Mouse (Mus musculus) left cerebral cortex, adult 18-20 months (tissue): ENCODE measurements at regions not wholly inside any gene's neighbourhood (a gene's known extent, or its start where the extent isn't known, plus 50 kb on each side); places are given as distances from the start of the nearest gene placed in this dataset.

Source experiments
- DNase-seq, 2 experiments: peaks; one replicate each; pipeline ENCODE4 v3.0.0; 2021 to 2022; ENCODE audit warnings: low spot score in 2 of 2, mixed read lengths in 1 of 2

- DNase-seq = peak in 1 of 2 experiments; percentile 26
Observed at GRCm38 (mm10) chr13:54893651-54894050, 55.6 kb upstream of the Unc5a start.

GRCm38 (mm10) chr13:54895981-54896380 lies 53.2 kb upstream of the Unc5a start:
- no peak for DNase-seq
